Mouse (Mus musculus): Measurements from ENCODE around the gene Phactr2.

The Phactr2 gene

DNA sequence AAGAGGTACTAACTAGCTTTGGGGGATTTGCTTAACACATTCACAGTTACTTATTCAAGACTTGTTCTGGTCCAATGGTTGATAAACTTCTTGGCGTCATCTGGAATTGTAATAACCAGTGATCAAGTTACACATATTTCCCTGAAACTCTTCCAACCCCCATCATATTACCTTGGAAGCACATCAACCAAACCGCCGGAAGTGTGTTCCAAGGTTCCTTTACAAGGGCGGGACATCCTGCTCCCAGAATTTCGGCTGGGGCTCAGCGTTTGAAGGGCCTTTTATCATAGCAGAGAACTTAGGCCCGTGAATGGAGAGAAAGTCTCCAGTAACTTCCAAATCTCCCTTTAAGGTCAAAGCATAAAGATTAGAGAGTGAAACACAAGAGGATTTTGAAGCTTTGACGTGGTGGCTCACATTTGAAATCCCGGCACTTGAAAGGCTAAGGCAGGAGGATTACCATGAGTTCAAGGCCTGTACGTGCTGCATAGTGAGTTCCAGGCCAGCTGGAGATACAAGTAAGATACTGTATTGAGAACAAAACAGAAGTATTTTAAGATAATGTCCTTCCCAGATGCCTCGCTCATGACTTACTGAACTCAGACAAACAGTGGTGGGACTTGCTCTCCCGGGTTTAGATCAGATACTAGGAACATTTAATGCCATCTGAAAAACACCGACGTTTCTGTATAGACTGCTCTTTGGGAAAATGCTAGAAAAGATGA, 147.9 kb downstream of the Phactr2 start:
- DNase-seq: no peak

DNA sequence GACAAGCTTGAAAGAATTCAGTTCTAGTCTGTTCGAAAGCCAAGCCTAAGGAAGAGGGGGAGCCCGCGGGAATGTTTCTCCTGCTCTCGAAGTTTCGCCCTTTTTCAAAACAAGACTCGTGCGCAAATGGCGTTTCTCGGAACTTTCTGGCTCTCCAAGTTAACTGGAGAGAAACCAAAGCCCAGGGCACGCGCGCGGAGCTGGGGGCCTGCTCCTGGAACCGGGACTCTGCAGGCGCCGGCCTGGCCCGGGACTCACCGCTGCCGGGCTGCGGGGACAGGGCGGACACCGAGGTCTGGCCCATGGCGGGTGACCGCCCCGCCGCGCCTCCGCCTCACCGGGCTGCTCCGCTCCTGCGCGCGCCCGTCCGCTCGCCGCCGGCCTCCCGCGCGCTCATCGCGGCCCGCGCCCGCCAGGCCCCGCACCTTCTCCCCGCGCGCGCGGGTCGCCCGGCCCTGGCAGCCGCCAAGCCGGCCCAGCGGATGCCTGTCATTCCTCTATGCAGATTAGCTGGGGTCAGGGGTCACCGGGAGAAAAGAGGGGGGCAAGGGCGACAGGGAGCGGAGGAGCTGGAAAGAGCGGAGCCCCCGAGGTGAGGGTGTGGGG, 150.3 kb downstream of the Phactr2 start:
- DNase-seq: peak; percentile 84 to 88

GRCm38 (mm10) chr10:13323139-13323805, 150.9 kb downstream of the Phactr2 start:
- peak; percentile 13 to 44 for DNase-seq

GRCm38 (mm10) chr10:13314999-13315398, 159.2 kb downstream of the Phactr2 start:
- no peak for DNase-seq

DNA sequence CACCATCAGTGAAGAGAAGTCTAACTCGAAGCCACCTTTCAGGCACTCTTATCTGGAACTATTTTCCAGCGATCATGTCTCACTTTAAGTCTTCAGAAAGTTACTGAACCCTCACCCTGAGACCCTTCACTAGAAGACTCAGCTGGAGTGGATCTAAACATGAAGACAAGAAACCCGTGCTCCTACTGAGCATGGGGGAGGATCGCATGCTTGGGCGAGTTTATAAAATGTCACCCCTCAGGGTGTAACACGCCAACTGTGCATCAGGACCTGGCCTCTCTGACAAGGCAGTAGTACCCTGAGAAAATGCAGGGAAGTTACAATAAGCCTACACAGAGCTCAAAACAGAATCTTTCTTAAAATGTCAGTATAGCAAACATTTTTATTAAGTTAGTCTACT, 161.6 kb downstream of the Phactr2 start:
- no peak for DNase-seq

GRCm38 (mm10) chr10:13311612-13312011, 162.6 kb downstream of the Phactr2 start:
- DNase-seq: no peak

GRCm38 (mm10) chr10:13310075-13310474, 164.1 kb downstream of the Phactr2 start:
- DNase-seq: no peak

GRCm38 (mm10) chr10:13304641-13305241, 169.5 kb downstream of the Phactr2 start:
- no peak for DNase-seq

DNA sequence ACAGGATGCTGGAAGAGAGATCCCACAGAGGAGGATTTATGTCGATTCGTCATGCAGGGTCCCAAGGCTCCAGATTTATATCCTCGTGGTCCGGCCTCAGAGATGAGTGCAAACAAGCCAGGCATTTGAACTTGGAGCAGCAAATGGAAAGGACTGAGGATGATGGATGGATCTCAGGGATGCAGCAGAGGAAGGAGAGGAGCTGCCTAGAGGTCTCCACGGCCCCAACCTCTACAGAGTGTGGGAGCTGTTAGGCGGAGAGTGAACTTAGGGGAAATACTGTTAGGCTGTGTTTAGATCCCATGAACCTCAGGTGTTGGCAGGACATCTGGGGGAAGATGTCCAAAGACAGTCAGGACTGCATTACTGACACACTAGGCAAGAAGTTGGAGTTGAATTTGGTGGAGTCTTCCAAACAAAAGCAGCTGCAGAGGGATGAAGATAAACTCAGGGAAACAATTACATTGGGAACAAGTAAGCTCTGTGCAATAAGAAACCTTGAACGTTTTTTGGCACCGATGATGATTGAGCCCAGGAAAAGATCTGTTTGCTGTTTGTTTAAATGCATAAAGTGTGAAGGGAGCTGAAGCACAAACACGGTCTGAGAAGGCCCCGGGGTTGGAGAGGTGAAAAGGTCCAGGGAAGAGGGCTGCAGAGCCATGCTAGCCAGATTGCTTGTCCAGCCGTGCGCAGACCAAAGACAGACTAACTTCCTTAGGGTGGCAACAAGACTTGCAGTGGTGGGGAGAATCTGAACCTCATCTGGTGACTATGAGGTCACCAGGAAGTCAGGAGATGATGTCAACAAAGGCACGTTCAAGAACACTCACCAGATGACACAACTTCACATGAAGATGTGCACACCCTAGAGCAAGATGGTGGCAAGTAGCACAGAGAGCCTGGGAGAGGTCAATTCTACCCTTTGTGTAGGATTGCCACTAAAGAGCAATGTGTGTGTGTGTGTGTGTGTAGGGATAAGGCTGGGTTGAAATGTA, 170.6 kb downstream of the Phactr2 start:
- DNase-seq: no peak

DNA sequence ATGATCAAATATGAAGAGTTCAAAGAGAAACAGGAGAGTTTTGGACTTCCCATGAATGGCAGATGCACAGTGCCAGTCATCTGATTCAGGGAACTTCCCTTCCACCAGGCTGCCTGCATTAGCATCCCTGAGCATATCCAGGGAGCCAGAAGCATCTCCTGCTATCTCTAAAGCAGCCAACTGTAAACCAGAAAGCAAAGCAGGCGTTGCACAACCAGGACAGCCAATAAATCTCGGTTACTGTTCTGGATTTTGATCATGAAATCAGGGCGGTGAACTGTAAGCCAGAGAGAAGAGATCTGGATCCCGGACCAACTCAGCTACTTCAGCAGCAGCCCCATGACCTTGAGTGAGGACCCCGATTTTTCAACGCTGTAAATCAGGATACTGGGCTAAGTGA, 173.6 kb downstream of the Phactr2 start:
- DNase-seq: no peak

- DNase-seq: peak; percentile 40 to 72
Measured at GRCm38 (mm10) chr10:13300196-13300595, 174.0 kb downstream of the Phactr2 start.

DNA sequence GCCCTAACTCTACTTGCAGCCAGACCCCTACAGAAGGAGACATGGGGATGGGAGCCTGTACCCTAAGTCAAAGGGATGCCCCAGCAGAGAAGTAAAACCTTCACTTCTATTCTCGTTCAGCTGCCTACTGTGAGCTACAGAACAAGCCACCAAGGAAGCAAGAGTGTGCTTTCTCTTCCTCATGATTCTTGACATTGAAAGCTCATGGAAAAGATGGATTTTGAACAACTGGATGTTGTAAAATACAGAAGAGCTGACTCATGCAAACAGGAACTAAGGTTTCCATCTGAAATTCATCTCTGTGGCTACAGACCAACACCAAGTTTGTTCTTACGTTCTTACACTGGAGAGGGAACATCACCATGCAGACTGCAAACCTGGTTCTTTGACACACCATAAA, 179.3 kb downstream of the Phactr2 start:
- DNase-seq: no peak

DNA sequence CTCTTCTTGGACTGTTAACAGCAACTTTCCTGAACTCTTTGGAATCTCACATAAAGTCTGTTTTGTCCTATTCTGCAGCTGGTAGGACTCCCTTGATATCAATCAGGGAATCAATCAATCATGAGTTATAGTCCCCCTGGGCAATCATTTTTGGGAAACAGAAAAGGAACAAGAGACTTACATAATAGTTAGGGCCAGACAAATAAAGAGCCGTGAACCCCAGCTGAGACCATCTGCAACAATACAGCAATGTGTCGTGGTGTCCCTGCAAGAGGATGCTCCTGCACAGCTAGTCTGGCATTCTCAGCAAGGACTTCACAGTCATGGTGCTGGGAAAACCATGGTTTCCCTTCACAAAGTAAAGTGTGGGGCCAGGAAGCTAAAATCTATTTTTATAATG, 182.2 kb downstream of the Phactr2 start:
- DNase-seq: no peak

DNA sequence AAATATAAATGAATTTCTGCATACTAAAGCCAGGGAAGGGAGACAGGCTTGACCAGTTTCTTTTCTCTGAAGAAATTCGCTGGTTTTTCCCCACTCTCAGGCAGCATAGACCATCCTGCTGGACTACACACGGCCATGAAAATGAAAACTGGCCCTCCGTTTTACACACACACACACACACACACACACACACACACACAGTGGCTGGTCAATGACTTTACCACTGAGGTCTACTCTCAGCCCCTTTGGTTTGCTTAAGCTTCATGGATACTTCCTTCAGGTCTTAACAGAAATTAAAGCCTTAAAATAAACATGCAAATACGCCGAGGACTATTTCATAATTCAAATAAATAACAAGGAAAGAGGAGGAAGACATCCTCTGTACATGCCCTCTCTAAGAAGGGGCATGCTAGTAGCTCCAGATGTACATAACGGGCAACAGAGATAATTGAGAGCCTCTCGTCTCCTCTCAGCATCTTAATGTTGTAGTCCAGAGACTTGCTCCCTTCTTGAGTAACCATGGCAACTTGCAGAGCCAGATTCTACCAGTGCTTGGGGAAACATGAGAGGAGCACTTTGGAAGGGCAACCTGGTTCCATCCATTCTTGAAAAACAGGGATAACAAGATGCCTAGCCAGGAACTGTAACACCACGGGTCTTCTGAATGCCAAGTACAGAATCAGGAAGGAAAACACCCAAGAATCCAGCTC, 184.8 kb downstream of the Phactr2 start:
- DNase-seq: no peak

GRCm38 (mm10) chr10:13288296-13288695, 185.9 kb downstream of the Phactr2 start:
- DNase-seq: no peak

DNA sequence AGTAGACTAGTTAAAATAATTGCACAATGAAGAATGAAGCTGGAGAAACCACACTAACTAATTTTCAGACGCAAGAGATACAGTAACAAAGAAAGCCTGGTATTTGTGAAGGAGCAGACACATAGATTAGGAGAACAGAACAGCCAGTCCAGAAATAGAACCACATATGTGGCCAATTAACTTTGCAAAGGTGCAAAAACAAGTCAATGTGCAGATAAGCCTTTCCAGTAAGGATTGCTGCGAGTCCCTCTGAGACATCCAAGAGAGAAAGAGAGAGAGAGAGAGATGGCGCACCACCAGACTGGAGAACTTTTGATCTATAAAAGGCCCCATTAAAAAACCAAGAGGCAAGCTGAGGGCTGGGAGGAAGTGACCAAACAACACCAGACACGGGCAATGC, 190.8 kb downstream of the Phactr2 start:
- no peak for DNase-seq

- no peak for DNase-seq
Measured at GRCm38 (mm10) chr10:13280298-13280853, 193.8 kb downstream of the Phactr2 start.

- no peak for DNase-seq
Measured at GRCm38 (mm10) chr10:13276298-13276697, 197.9 kb downstream of the Phactr2 start.

GRCm38 (mm10) chr10:13275152-13275551, 199.1 kb downstream of the Phactr2 start:
- DNase-seq: no peak

DNA sequence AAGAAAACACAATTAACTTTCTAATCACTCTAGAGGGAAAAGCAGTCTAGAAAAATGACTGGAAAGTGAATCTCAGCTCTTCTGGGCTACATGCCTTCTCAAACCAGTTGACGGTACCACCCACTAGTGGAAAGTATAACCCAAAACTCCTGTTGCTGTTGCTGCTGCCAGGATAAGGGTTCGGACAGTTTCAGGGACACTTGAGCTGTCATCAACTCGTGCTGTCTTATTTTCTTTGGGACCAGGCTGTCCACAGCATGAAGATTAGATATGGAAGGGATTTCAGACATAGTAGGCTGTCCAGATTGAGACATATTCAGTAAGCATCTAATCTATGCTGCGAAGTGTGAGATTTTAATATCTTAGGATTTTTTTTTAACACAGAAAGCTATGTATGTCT, 199.5 kb downstream of the Phactr2 start:
- DNase-seq: no peak

DNA sequence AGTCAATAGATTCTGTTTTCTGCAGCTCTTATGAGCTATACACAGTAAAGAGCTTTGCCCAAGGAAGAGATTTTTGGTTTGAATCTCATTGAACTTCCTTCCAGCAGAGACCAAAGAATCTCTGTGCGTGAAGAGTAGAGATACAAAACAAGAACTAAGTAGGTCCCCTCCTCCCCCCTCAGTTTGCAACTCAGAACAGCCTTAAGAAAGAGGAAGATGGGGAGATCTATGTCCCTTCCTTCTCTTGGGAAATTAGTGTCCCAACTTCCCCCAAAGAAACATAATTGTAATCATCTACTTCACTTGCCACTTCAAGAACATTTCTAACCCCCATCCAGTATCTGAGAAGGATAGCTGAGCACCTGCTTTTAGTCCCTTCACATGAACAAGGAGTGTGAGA, 200.5 kb downstream of the Phactr2 start:
- DNase-seq: no peak

All from kidney, postnatal 25 days (tissue).